Mouse (Mus musculus) MEL (cell line): ENCODE data around the gene Kif18a. TPM values are rescaled to one million over a fixed set of nuclear protein-coding genes. Genes with fewer than 3 reads are reported as not detected.

ENCODE experiments used
- DNase-seq: peaks from one replicate; pipeline ENCODE4 v3.0.0; 2011; ENCODE audit warnings: low read depth, low spot score
- H3K27ac ChIP-seq: 2 replicates; pipeline ENCODE4 v1.5.1; 2012; ENCODE audit warnings: low read depth, mild to moderate bottlenecking, control low read depth, low read length, moderate library complexity; ENCODE audit not compliant: control insufficient read depth
- H3K27me3 ChIP-seq, 2 experiments: fragments of 150-350 bp in 1 of 2; sonication (generic) in 1 of 2; 2 replicates each; pipeline ENCODE4 v1.6.1; 2012; ENCODE audit warnings: low read length in 2 of 2, mild to moderate bottlenecking in 2 of 2, improper control_type of control experiment in 1 of 2, moderate library complexity in 1 of 2; ENCODE audit not compliant: insufficient read depth in 2 of 2, control insufficient read depth in 1 of 2
- H3K36me3 ChIP-seq, 2 experiments: 2 replicates each; pipeline ENCODE4 v1.6.1; 2012 to 2014; ENCODE audit warnings: low read length in 2 of 2, improper control_type of control experiment in 1 of 2, inconsistent platforms in 1 of 2, mild to moderate bottlenecking in 1 of 2; ENCODE audit not compliant: insufficient read depth in 2 of 2, control insufficient read depth in 1 of 2
- H3K4me1 ChIP-seq, 2 experiments: fragments of 150-350 bp in 1 of 2; sonication (generic) in 1 of 2; 2 replicates each; pipeline ENCODE4 v1.6.1; 2012; ENCODE audit warnings: low read length in 2 of 2, improper control_type of control experiment in 1 of 2, mild to moderate bottlenecking in 1 of 2; ENCODE audit not compliant: insufficient read depth in 2 of 2, control insufficient read depth in 1 of 2
- H3K4me3 ChIP-seq, 2 experiments: fragments of 150-350 bp in 1 of 2; sonication (generic) in 1 of 2; 2 replicates each; pipeline ENCODE4 v1.5.1; 2012; ENCODE audit warnings: low read depth in 2 of 2, low read length in 2 of 2, mild to moderate bottlenecking in 2 of 2, moderate library complexity in 2 of 2, control low read depth in 1 of 2, improper control_type of control experiment in 1 of 2; ENCODE audit not compliant: control insufficient read depth in 1 of 2, insufficient read depth in 1 of 2
- H3K79me2 ChIP-seq: 2 replicates; pipeline ENCODE4 v1.6.1; 2012; ENCODE audit warnings: mild to moderate bottlenecking, low read length, moderate library complexity; ENCODE audit not compliant: control insufficient read depth, poor library complexity, insufficient read depth
- H3K9ac ChIP-seq: 2 replicates; pipeline ENCODE4 v1.6.1; 2012; ENCODE audit warnings: low read depth, mild to moderate bottlenecking, control low read depth, low read length, moderate library complexity; ENCODE audit not compliant: control insufficient read depth, poor library complexity, severe bottlenecking
- H3K9me3 ChIP-seq: fragments of 150-350 bp; sonication (generic); replicated peaks from 2 replicates; pipeline ENCODE4 v1.6.1; 2012; ENCODE audit warnings: mild to moderate bottlenecking, low read length, improper control_type of control experiment, moderate library complexity; ENCODE audit not compliant: insufficient read depth
- BHLHE40 ChIP-seq: IDR thresholded peaks from 2 replicates; pipeline ENCODE4 v1.6.1; 2012; ENCODE audit warnings: low read depth, mild to moderate bottlenecking, inconsistent platforms, low read length, improper control_type of control experiment, borderline replicate concordance
- CHD1 ChIP-seq: IDR thresholded peaks from 2 replicates; pipeline ENCODE4 v1.6.1; 2012; ENCODE audit warnings: low read depth, mild to moderate bottlenecking, inconsistent platforms, low read length, improper control_type of control experiment
- CHD2 ChIP-seq: IDR thresholded peaks from 2 replicates; pipeline ENCODE4 v1.6.1; 2011; ENCODE audit warnings: low read length, improper control_type of control experiment
- CTCF ChIP-seq, 3 experiments: IDR thresholded peaks in 2 of 3; conservative IDR thresholded peaks in 1 of 3; 2 replicates each; pipeline ENCODE4 v1.5.1; 2011 to 2012; ENCODE audit warnings: low read length in 3 of 3, low read depth in 2 of 3, mild to moderate bottlenecking in 2 of 3, improper control_type of control experiment in 1 of 3, inconsistent platforms in 1 of 3, mixed read lengths in 1 of 3, moderate library complexity in 1 of 3; ENCODE audit not compliant: control insufficient read depth in 1 of 3, insufficient read depth in 1 of 3, poor library complexity in 1 of 3, severe bottlenecking in 1 of 3
- E2F4 ChIP-seq: IDR thresholded peaks from 2 replicates; pipeline ENCODE4 v1.6.1; 2011; ENCODE audit warnings: low read depth, low read length, improper control_type of control experiment, borderline replicate concordance
- GABPA ChIP-seq: IDR thresholded peaks from 2 replicates; pipeline ENCODE4 v1.6.1; 2012; ENCODE audit warnings: low read depth, mild to moderate bottlenecking, inconsistent platforms, low read length, improper control_type of control experiment, moderate library complexity
- GATA1 ChIP-seq: IDR thresholded peaks from 2 replicates; pipeline ENCODE4 v1.6.1; 2011; ENCODE audit warnings: low read depth, low read length, improper control_type of control experiment
- HCFC1 ChIP-seq: IDR thresholded peaks from 2 replicates; pipeline ENCODE4 v1.6.1; 2012; ENCODE audit warnings: low read depth, mild to moderate bottlenecking, inconsistent platforms, low read length, improper control_type of control experiment, moderate library complexity
- MAX ChIP-seq: IDR thresholded peaks from 2 replicates; pipeline ENCODE4 v1.6.1; 2011; ENCODE audit warnings: low read length, improper control_type of control experiment
- MAZ ChIP-seq: IDR thresholded peaks from 2 replicates; pipeline ENCODE4 v1.6.1; 2012; ENCODE audit warnings: low read depth, mild to moderate bottlenecking, inconsistent platforms, low read length, improper control_type of control experiment
- MEF2A ChIP-seq: IDR thresholded peaks from 2 replicates; pipeline ENCODE4 v1.6.1; 2014; ENCODE audit warnings: low read depth, mild to moderate bottlenecking, inconsistent platforms, low read length, improper control_type of control experiment; ENCODE audit not compliant: poor library complexity, insufficient replicate concordance, severe bottlenecking; ENCODE audit errors: extremely low read depth
- MXI1 ChIP-seq: IDR thresholded peaks from 2 replicates; pipeline ENCODE4 v1.6.1; 2011; ENCODE audit warnings: mild to moderate bottlenecking, low read depth, low read length, improper control_type of control experiment
- MYB ChIP-seq: IDR thresholded peaks from 2 replicates; pipeline ENCODE4 v1.6.1; 2011; ENCODE audit warnings: mild to moderate bottlenecking, low read depth, low read length, improper control_type of control experiment
- NELFE ChIP-seq: IDR thresholded peaks from 2 replicates; pipeline ENCODE4 v1.6.1; 2011; ENCODE audit warnings: low read depth, low read length, improper control_type of control experiment
- NRF1 ChIP-seq: IDR thresholded peaks from 2 replicates; pipeline ENCODE4 v1.6.1; 2014; ENCODE audit warnings: low read depth, mild to moderate bottlenecking, inconsistent platforms, low read length, improper control_type of control experiment, moderate library complexity; ENCODE audit not compliant: poor library complexity, insufficient read depth, severe bottlenecking
- RAD21 ChIP-seq: IDR thresholded peaks from 2 replicates; pipeline ENCODE4 v1.6.1; 2011; ENCODE audit warnings: mild to moderate bottlenecking, low read depth, low read length, improper control_type of control experiment
- RCOR1 ChIP-seq: IDR thresholded peaks from 2 replicates; pipeline ENCODE4 v1.6.1; 2012; ENCODE audit warnings: low read depth, mild to moderate bottlenecking, inconsistent platforms, low read length, improper control_type of control experiment
- SMC3 ChIP-seq: IDR thresholded peaks from 2 replicates; pipeline ENCODE4 v1.6.1; 2011; ENCODE audit warnings: low read depth, low read length, improper control_type of control experiment
- TAL1 ChIP-seq: IDR thresholded peaks from 2 replicates; pipeline ENCODE4 v1.6.1; 2012; ENCODE audit warnings: mild to moderate bottlenecking, inconsistent platforms, low read length, moderate library complexity, mixed read lengths
- TCF12 ChIP-seq: IDR thresholded peaks from 2 replicates; pipeline ENCODE4 v1.6.1; 2014; ENCODE audit warnings: low read depth, mild to moderate bottlenecking, inconsistent platforms, low read length, improper control_type of control experiment, moderate library complexity
- UBTF ChIP-seq: IDR thresholded peaks from 2 replicates; pipeline ENCODE4 v1.6.1; 2012; ENCODE audit warnings: low read depth, mild to moderate bottlenecking, inconsistent platforms, low read length, improper control_type of control experiment, moderate library complexity, borderline replicate concordance; ENCODE audit not compliant: insufficient read depth
- USF2 ChIP-seq, 2 experiments: IDR thresholded peaks; 2 replicates each; pipeline ENCODE4 v1.6.1; 2011 to 2012; ENCODE audit warnings: improper control_type of control experiment in 2 of 2, low read length in 2 of 2, borderline replicate concordance in 1 of 2, inconsistent platforms in 1 of 2, low read depth in 1 of 2, mild to moderate bottlenecking in 1 of 2; ENCODE audit not compliant: insufficient read depth in 1 of 2
- ZC3H11A ChIP-seq: IDR thresholded peaks from 2 replicates; pipeline ENCODE4 v1.6.1; 2012; ENCODE audit warnings: low read depth, mild to moderate bottlenecking, inconsistent platforms, low read length, improper control_type of control experiment
- ZKSCAN1 ChIP-seq: IDR thresholded peaks from 2 replicates; pipeline ENCODE4 v1.6.1; 2012; ENCODE audit warnings: low read depth, mild to moderate bottlenecking, inconsistent platforms, low read length, improper control_type of control experiment, moderate library complexity
- ZNF384 ChIP-seq: IDR thresholded peaks from 2 replicates; pipeline ENCODE4 v1.6.1; 2012; ENCODE audit warnings: low read depth, mild to moderate bottlenecking, inconsistent platforms, low read length, improper control_type of control experiment
- polyA plus RNA-seq, 2 experiments: library from polyadenylated mRNA; stranded (reverse) in 1 of 2; unstranded in 1 of 2; fragments of >175 nt in 1 of 2; fragments of >200 nt in 1 of 2; gene quantifications; 2 replicates each; pipeline versions ENCODE4 v1.2.1 to v1.2.4; 2012; ENCODE audit warnings: low replicate concordance in 2 of 2, low read depth in 1 of 2; ENCODE audit not compliant: insufficient read length in 2 of 2, insufficient read depth in 1 of 2, missing spikeins in 1 of 2
- total RNA-seq: library from RNA; depleted of rRNA; stranded (reverse); fragments of 300-350 nt; gene quantifications from 2 replicates; pipeline ENCODE4 v1.2.3, GENCODE M21; 2012

Gene Kif18a
- total and polyA plus RNA-seq, 3 experiments, result 7.9 to 10.2 TPM; not detected in 1

DNA sequence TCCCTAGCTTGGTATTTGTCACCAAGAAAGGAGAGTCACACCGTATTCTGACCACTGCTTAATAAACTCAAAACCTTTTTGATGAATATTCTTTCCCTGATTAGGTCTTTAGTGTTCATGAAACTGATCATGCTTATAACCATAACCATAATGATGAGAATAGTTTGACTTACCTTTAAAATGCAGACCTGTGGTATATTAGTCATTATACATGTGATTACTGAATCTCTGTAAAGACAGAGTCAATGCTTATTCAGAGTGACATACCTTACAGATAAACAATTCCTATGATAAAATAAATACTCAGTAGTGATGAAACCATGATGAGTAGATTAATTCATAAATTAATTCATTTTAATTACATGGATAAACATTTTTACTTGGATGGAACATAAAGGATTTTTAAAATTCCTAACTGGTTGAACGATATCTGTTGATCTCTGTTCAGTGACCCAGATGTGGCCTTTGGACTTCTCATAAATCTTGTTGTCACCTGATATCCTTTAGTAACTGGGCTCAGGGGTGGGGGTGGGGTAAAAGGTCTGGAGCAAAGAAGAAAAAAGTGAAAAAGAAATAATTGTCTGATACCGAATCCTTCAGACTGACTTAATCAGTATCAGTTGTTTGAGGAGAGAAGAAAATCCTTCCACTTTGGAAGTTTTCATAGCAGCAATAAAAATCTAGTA lies 78.1 kb downstream of the Kif18a start:
- H3K27ac ChIP-seq, result no peak overlapping the region
- H3K9ac ChIP-seq, result no peak overlapping the region
- H3K4me3 ChIP-seq, result no peak overlapping the region
- TF ChIP-seq CTCF (IDR thresholded peaks at IDR 0.05 in 2 of 3, conservative IDR thresholded peaks at IDR 0.05 in 1 of 3; ENCODE audit: control insufficient read depth in 1 of 3, insufficient read depth in 1 of 3, low read depth in 2 of 3, low read length in 3 of 3, poor library complexity in 1 of 3, severe bottlenecking in 1 of 3) (no peak), GABPA (no peak), GATA1 (no peak), BHLHE40 (no peak), MEF2A (no peak), SMC3 (no peak), HCFC1 (no peak), MYB (no peak), UBTF (no peak), USF2 (IDR thresholded peaks at IDR 0.05; ENCODE audit: borderline replicate concordance in 1 of 2, insufficient read depth in 1 of 2, low read depth in 1 of 2, low read length in 2 of 2) (no peak), MAZ (no peak), ZKSCAN1 (no peak), MXI1 (no peak), NRF1 (no peak), CHD2 (no peak), CHD1 (no peak), E2F4 (no peak), MAX (no peak), ZC3H11A (no peak)
- DNase-seq, result no peak
- H3K9me3 ChIP-seq, result no peaks in the 10 kb centered on the region; the same call in 1 of the 2 replicates
- H3K4me1 ChIP-seq, result no peaks in the 10 kb centered on the region
- H3K36me3 ChIP-seq, result no peaks in the 10 kb centered on the region
- no peaks in the 10 kb centered on the region for H3K27me3 ChIP-seq
- no peaks in the 10 kb centered on the region for H3K79me2 ChIP-seq

DNA sequence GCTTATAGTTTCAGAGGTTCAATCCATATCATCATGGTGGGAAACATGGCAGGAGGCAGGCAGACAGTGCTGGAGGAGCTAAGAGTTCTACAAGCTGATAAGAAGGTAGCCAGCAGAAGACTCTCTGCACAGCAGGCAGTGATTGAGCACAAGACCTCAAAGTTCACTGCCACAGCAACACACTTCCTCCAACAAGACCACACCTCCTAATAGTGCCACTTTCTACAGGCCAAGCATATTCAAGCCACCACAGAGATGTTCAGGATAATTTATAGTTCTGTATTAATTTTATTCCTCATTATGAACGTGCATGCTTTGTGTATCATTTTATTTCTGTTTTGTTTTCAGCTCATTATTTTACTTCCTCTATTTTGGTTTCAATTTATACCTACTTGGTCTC lies 85.4 kb downstream of the Kif18a start:
- Histone ChIP-seq H3K9me3 (no peaks in the 10 kb centered on the region; the same call in 1 of the 2 replicates), H3K9ac (no peak overlapping the region), H3K4me1 (no peaks in the 10 kb centered on the region), H3K4me3 (no peak overlapping the region), H3K27me3 (no peaks in the 10 kb centered on the region), H3K27ac (no peak overlapping the region), H3K36me3 (no peaks in the 10 kb centered on the region), H3K79me2 (no peaks in the 10 kb centered on the region)
- TF ChIP-seq MAZ (no peak), RCOR1 (0 out of 2 replicates have a peak, but pooled peaks have one; percentile 30), NELFE (no peak), CHD1 (no peak), BHLHE40 (no peak), TCF12 (no peak), TAL1 (no peak), ZNF384 (0 out of 2 replicates have a peak, but pooled peaks have one; percentile 35), RAD21 (no peak)
- peak; percentile 28 for DNase-seq
